Comparison of ENCODE assay signal across 8 mouse cellular contexts in genomic region chr5:64505227-64505834, GRCm38 (mm10).
A peak's percentile ranks its signal among the peaks of the same experiment; 100 is the strongest.
DNase-seq lines count a peak whose midpoint lies in the region; ATAC-seq lines count a peak whose summit lies in the region.

No protein-coding gene starts in this region.

- H3K4me3 ChIP-seq in embryonic facial prominence, embryonic 10.5 days = peak overlapping the region; percentile 50
- H3K4me3 ChIP-seq in heart, embryonic 11.5 days (ENCODE audit: low read depth, low read length) = peak overlapping the region; percentile 46
- H3K4me3 ChIP-seq in kidney, embryonic 14.5 days (ENCODE audit: low read length) = peak overlapping the region; percentile 29

- under 1% methylated on average over 17 of the region's 17 CpGs for WGBS in embryonic facial prominence, embryonic 10.5 days
- 1% methylated on average over 17 of the region's 17 CpGs for WGBS in heart, embryonic 11.5 days (ENCODE audit: insufficient replicate concordance)
- WGBS in kidney, embryonic 14.5 days = under 1% methylated on average over 16 of the region's 17 CpGs

- DNase-seq in 3134 (ENCODE audit: extremely low read depth, insufficient read length, low spot score) (peak; percentile 93), MN1 (ENCODE audit: low spot score) (peak; percentile 80)
- peak; percentile 86 for DNase-seq in embryonic facial prominence, embryonic 10.5 days (ENCODE audit: low spot score)
- peak; percentile 84 for DNase-seq in lung, postnatal 25 days (ENCODE audit: low spot score)
- peak; percentile 51 for DNase-seq in skeletal muscle tissue, adult 2 months (ENCODE audit: low read depth, low spot score)
- DNase-seq in cerebellum, postnatal 4 days (ENCODE audit: low spot score in 2 of 2) = no peak

- peaks cover 46% of the 10 kb centered on the region for H3K4me1 ChIP-seq in embryonic facial prominence, embryonic 10.5 days
- H3K4me1 ChIP-seq in heart, embryonic 11.5 days (ENCODE audit: control insufficient read depth, insufficient read depth, low read length) = peaks cover 16% of the 10 kb centered on the region
- peaks cover 30% of the 10 kb centered on the region for H3K4me1 ChIP-seq in kidney, embryonic 14.5 days (ENCODE audit: control insufficient read depth, insufficient read depth, low read length)

- no peaks in the 10 kb centered on the region for H3K36me3 ChIP-seq in embryonic facial prominence, embryonic 10.5 days (replicated peaks)
- H3K36me3 ChIP-seq in heart, embryonic 11.5 days (ENCODE audit: control insufficient read depth, insufficient read depth, low read length) = no peaks in the 10 kb centered on the region
- H3K36me3 ChIP-seq in kidney, embryonic 14.5 days (ENCODE audit: control insufficient read depth, insufficient read depth, low read length) = no peaks in the 10 kb centered on the region

- ATAC-seq in heart, embryonic 11.5 days (replicated peaks; ENCODE audit: insufficient number of reproducible peaks, low FRiP score, low TSS enrichment) = peak; percentile 84
- ATAC-seq in kidney, embryonic 14.5 days (ENCODE audit: low FRiP score, low TSS enrichment) = peak; percentile 87

- H3K27me3 ChIP-seq in embryonic facial prominence, embryonic 10.5 days (replicated peaks; ENCODE audit: low read depth, poor library complexity, severe bottlenecking) = peaks cover 7% of the 10 kb centered on the region; the same call in 1 of the 2 replicates
- H3K27me3 ChIP-seq in heart, embryonic 11.5 days (ENCODE audit: control insufficient read depth, insufficient read depth, low read length) = no peaks in the 10 kb centered on the region
- no peaks in the 10 kb centered on the region for H3K27me3 ChIP-seq in kidney, embryonic 14.5 days (ENCODE audit: control insufficient read depth, insufficient read depth, low read length)

- no peaks in the 10 kb centered on the region for H3K9me3 ChIP-seq in embryonic facial prominence, embryonic 10.5 days
- no peaks in the 10 kb centered on the region for H3K9me3 ChIP-seq in heart, embryonic 11.5 days (replicated peaks; ENCODE audit: control insufficient read depth, low read length)
- no peaks in the 10 kb centered on the region for H3K9me3 ChIP-seq in kidney, embryonic 14.5 days (ENCODE audit: control insufficient read depth, low read length)

- peak overlapping the region; percentile 76 for H3K4me2 ChIP-seq in heart, embryonic 11.5 days
- H3K4me2 ChIP-seq in kidney, embryonic 14.5 days (replicated peaks; ENCODE audit: low read depth, low read length) = peak overlapping the region; percentile 49

- peak overlapping the region; percentile 85 for H3K27ac ChIP-seq in embryonic facial prominence, embryonic 10.5 days (replicated peaks)
- H3K27ac ChIP-seq in heart, embryonic 11.5 days (ENCODE audit: low read depth, low read length) = peak overlapping the region; percentile 84
- peak overlapping the region; percentile 84 for H3K27ac ChIP-seq in kidney, embryonic 14.5 days (ENCODE audit: low read depth, low read length)

- H3K9ac ChIP-seq in heart, embryonic 11.5 days (ENCODE audit: low read depth, low read length) = peak overlapping the region; percentile 69; the same call in 1 of the 2 replicates
- H3K9ac ChIP-seq in kidney, embryonic 14.5 days (ENCODE audit: low read depth, low read length) = peak overlapping the region; percentile 8; the same call in 1 of the 2 replicates

Comparison
In these comparisons a context has a peak if more than half of its experiments do, and no peak if none do; other contexts are left out.
1. DNase-seq: peak in 3134 (single experiment), MN1 (single experiment), embryonic facial prominence, embryonic 10.5 days (single experiment), lung, postnatal 25 days (single experiment) and skeletal muscle tissue, adult 2 months (single experiment); none in cerebellum, postnatal 4 days (0 of 2).
2. Peak in every context shown above with its lines, with median percentiles within 50 percentile points of each other: H3K27ac ChIP-seq and H3K4me3 ChIP-seq.